Mouse (Mus musculus) myocyte (in vitro differentiated cells): ENCODE data around the gene Elk4.

Experiments used
- CEBPB ChIP-seq: IDR thresholded peaks from 2 replicates; pipeline ENCODE4 v1.6.1; 2011; ENCODE audit warnings: mild to moderate bottlenecking, moderate library complexity; ENCODE audit not compliant: poor library complexity, insufficient read depth, severe bottlenecking
- E2F4 ChIP-seq: IDR thresholded peaks from one replicate; pipeline ENCODE4 v1.6.1; 2011; ENCODE audit warnings: mild to moderate bottlenecking, control low read depth, moderate library complexity; ENCODE audit not compliant: insufficient read depth
- MAX ChIP-seq: IDR thresholded peaks from one replicate; pipeline ENCODE4 v1.6.1; 2011; ENCODE audit warnings: low read depth, mild to moderate bottlenecking, control low read depth
- MYOD1 ChIP-seq, 3 experiments: IDR thresholded peaks; one replicate each; pipeline ENCODE4 v1.6.1; 2011; ENCODE audit warnings: control low read depth in 2 of 3, low read depth in 2 of 3, mild to moderate bottlenecking in 2 of 3, moderate library complexity in 1 of 3; ENCODE audit not compliant: insufficient read length in 2 of 3, control insufficient read depth in 1 of 3
- MYOG ChIP-seq, 3 experiments: IDR thresholded peaks; one replicate each; pipeline ENCODE4 v1.6.1; 2011; ENCODE audit warnings: control low read depth in 2 of 3, low read depth in 2 of 3, mild to moderate bottlenecking in 2 of 3; ENCODE audit not compliant: insufficient read length in 2 of 3, control insufficient read depth in 1 of 3, insufficient read depth in 1 of 3
- POLR2A ChIP-seq: IDR thresholded peaks from one replicate; pipeline ENCODE4 v1.6.1; 2011; ENCODE audit warnings: low read depth, mild to moderate bottlenecking, control low read depth, moderate library complexity; ENCODE audit not compliant: insufficient read length
- POLR2AphosphoS2 ChIP-seq: IDR thresholded peaks from one replicate; pipeline ENCODE4 v1.6.1; 2011; ENCODE audit warnings: low read depth, control low read depth; ENCODE audit not compliant: insufficient read length
- TCF12 ChIP-seq: IDR thresholded peaks from one replicate; pipeline ENCODE4 v1.6.1; 2011; ENCODE audit warnings: mild to moderate bottlenecking, control low read depth; ENCODE audit not compliant: poor library complexity, insufficient read depth, severe bottlenecking
- TCF3 ChIP-seq: IDR thresholded peaks from one replicate; pipeline ENCODE4 v1.6.1; 2011; ENCODE audit warnings: low read depth, control low read depth; ENCODE audit not compliant: insufficient read length
- USF1 ChIP-seq: IDR thresholded peaks from one replicate; pipeline ENCODE4 v1.6.1; 2011; ENCODE audit warnings: low read depth, mild to moderate bottlenecking, control low read depth, moderate library complexity

DNA sequence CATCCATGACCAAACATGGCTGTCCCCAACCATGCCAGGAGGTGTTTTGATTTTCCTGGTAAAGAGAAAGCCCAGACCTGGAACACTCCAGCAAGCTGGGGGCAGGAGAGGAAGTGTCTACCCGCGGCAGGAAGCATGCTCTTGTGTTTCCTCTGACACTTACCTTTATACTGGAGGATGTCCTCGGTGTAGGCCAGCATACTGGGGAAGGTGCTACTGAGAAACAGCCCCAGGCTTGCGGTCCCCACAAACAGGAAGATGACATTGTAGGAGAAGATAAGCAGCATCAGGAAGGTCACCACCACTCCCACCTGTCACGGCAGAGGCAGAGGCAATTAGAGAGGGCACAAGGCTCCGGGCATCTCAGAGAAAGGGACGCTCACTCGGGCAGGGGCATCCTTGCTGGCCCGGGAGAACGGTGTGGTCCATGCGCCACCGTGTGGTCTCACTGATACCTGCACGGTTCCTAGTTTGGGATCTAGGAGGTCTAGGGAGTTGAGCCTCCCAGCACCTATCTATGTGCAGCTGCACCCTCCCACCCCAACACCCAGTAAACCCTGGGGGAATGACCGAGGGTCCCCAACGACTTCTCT lies 38.8 kb downstream of the Elk4 start:
- TF ChIP-seq POLR2A: no peak
- no peak for TF ChIP-seq TCF12
- TF ChIP-seq USF1: no peak
- no peak for TF ChIP-seq CEBPB
- TF ChIP-seq MYOD1 (IDR thresholded peaks at IDR 0.05; ENCODE audit: control insufficient read depth in 1 of 3, insufficient read length in 2 of 3, low read depth in 2 of 3): no peak
- no peak for TF ChIP-seq MAX
- TF ChIP-seq E2F4: no peak
- TF ChIP-seq POLR2AphosphoS2: no peak
- TF ChIP-seq TCF3: no peak
- TF ChIP-seq MYOG (IDR thresholded peaks at IDR 0.05; ENCODE audit: control insufficient read depth in 1 of 3, insufficient read depth in 1 of 3, insufficient read length in 2 of 3, low read depth in 2 of 3): no peak
